Mouse (Mus musculus): Measurements from ENCODE around the gene Ptprb.
A peak's percentile ranks its signal among the peaks of the same experiment; 100 is the strongest.

Gene Ptprb

DNA sequence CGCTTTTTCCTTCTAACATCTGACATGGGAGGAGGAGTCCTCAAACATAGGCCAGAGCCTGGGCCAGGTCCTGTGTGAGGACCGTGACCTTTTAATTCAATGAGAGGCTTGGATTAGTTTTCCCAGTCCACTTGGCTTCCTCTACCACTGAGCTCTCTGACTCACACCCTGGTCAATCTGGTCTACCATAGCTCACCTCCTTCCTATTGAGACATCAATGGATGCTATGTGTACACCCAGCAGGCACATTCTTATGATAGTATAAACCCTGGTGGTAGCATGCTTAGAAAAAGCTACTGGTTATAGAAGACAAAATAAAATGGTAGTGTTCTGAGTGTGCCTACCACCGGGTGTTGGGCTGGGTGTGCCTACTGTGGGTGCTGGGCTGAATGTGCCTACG, 21.1 kb downstream of the Ptprb start:
- no peak for DNase-seq (ENCODE audit: low spot score in 2 of 2)

DNA sequence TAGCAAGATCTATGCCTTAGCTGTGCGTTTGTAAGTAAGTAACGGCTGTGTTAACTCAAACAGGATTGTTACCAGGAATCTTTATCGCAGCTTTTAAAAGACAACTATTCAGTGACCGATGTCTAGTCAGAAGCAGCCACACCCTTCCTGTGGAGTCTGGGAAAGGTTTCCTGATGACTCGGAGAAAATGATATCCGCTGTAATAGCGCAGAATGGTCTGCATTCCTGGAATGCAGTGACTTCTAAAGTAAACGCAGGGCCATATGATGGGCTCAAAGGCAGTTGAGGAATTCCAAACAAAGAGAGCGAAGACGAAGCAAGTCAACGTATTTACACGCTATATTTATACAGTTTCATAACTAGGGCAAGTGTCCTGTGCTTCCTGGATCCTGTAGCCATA, 22.5 kb downstream of the Ptprb start:
- no peak for DNase-seq (ENCODE audit: low spot score in 2 of 2)

DNA sequence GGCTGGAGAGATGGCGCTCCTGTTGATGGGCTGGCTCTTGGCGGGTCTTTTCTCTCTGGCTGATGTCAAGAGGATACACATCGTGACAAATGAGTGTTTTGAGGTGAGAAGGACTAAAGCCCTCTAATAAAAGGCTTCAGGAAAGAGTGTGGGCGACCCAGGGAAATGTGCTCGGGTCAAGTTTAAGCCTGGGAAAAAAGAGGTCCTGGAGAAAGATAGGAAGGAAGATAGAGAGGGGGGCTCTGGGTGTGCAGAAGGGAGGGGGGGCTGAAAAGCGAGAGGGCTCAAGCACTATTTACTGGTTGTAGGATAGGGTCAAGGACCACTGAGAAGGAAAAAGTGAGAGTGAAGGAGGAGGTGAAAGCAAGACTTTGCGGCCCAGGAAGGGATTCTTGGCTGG, 25.5 kb downstream of the Ptprb start:
- DNase-seq (ENCODE audit: low spot score in 2 of 2): no peak

DNA sequence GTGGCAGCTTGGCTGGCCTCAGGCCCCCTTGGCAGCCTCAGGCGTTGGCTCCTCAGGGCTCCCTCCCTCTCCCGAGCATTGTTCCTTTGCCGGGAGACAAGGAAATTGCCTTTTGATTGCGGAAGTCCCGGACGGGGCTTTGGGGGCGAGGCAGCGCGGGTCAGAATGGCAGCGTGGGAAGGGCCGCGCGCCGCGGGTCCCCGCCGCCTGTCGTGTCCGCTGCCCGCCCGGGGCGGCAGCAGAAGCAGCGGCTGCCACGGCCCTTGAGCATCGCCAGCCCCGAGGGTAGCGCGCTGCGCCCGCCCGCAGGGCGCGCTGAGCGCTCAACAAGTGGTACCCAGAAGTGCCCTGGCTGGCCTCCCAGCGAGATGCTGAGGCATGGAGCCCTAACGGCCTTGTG, 25.9 kb downstream of the Ptprb start:
- DNase-seq (ENCODE audit: low spot score in 2 of 2): no peak

DNA sequence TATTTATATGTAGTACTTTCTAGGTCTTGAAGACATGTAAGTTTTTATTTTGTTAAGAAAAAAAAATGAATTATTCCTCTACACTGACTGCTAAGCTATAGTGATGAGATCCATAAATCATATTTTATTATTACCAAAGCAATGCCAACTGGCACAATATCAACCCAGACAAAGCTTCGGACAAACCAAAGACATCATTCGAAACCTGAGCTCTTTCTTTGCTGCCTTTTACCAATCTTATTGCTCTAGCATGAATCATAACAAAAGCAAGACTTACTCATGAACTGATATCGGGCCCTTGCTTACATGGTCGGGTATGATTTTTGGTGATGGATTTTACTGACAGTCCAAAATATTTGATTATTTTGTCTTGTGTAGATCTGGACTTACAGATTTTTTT, 29.0 kb downstream of the Ptprb start:
- no peak for DNase-seq (ENCODE audit: low spot score in 2 of 2)

DNA sequence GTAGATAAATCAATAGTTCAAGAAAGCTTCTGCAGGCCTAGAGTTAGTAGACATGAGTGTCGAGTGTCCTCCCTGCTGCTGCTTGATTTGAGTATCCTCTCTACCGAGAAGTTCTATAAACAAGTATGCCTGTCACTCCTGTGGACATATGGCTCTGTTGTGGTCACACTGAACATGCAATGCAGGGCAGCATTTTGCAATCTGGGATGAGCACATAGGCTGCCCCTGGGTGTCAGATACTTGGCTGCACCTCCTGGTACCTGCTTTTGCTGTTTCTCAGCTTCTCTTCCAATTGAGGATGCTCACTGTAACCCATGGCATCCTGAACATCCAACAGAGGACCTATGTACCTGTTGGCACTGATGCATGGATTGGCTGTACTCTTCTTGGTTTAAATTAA, 34.1 kb downstream of the Ptprb start:
- no peak for DNase-seq (ENCODE audit: low spot score in 2 of 2)

DNA sequence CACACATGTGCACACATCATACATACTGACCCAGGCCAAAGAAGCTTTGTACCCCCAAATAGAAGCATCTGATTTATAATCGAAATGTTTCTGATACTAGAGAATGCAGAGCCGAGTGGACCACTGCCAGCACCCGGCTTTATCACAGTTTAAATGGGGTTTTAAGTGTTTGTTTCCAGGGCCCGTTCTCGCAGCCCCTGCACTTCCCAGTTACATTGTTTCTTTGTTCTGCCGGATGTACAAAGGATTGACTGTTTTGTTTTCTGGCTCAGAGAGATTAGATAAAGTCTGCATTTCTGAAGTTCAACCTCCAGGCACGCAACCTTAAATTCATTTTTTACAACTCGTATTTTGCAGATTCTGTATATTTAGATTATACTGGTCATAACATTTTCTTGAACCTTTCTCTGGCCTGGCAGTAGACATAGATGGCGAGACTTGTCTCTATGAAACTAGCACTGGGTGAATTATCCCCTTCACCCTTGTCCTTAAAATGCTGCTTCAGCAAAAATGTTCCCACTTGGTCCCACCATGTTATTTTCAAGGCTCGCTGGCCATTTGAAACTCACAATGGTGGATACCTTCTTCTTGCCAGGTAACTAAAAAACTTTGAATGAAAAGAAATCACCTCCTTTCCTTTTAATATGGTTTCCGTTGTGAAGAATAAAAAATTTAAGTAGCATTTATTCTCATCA, 35.3 kb downstream of the Ptprb start:
- no peak for DNase-seq (ENCODE audit: low spot score in 2 of 2)

DNA sequence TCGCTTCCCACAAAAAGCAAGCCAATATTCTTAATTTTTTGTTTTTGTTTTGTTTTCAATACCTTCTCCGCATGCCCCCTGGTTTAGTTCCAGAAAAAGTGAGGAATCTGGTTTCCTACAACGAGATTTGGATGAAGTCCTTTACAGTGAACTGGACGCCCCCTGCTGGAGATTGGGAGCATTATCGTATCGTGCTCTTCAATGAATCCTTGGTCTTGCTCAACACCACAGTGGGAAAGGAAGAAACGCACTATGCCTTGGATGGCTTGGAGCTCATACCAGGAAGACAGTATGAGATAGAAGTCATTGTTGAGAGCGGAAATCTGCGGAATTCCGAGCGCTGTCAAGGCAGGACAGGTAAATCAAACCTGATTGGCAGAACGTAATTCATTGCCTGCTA, 43.9 kb downstream of the Ptprb start:
- peak; percentile 88 to 89 for DNase-seq (ENCODE audit: low spot score in 2 of 2)

DNA sequence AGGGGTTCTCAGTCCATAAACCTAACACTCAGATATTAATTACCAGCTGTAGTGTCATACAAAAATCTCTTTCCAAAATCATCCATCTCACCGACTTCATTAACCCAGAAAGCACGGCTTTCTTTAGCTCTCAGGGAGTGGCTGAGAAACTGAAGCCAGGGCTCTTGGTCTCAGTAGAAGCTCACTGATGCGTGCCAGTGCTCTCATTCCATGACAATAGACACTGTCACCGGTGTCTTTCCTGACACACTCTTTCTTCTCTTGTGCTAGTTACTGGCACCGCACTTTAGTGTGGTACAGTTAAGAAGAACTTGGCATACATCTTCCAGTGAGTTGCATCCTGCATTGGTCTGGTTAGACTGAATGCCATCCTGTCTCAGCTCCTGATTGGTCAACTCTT, 53.8 kb downstream of the Ptprb start:
- no peak for DNase-seq (ENCODE audit: low spot score in 2 of 2)

DNA sequence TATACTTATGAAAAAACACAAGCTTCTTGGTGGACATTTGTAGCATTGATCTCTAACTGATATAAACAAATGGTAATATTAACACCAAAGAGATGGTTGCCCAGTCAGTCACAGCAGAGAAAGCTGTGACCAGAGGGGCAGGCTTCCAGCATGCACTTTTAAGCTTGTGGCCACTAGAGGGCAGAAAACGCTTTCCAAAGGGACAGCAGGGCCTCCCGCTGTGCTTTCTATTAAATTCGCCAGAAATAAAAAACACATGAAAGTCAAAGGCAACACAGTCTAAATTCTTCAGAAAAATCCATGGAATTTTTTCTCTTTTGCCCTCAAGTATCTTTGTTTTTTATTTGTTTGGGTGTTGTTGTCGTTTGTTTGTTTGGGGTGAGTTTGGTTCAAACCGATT, 55.1 kb downstream of the Ptprb start:
- peak; percentile 77 to 89 for DNase-seq (ENCODE audit: low spot score in 2 of 2)

DNA sequence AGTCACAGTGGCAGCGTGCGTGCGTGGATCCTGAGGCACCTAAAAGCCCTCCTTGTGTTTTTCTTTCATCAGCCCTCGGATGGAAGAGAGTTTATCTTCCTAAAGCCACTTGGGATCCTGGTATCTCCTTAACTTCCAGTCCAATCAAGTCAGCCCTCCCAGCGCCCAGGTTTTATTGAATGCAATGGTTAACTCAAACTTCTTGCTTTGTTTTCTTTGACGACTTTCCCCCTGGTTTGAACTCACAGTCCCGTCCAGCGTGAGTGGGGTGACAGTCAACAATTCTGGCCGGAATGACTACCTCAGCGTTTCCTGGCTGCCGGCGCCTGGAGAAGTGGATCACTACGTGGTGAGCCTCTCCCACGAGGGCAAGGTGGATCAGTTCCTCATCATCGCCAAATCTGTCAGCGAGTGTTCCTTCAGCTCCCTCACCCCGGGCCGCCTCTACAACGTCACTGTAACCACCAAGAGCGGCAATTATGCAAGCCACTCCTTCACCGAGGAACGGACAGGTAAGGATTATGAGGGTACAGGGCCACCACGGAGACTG, 55.7 kb downstream of the Ptprb start:
- no peak for DNase-seq (ENCODE audit: low spot score in 2 of 2)

DNA sequence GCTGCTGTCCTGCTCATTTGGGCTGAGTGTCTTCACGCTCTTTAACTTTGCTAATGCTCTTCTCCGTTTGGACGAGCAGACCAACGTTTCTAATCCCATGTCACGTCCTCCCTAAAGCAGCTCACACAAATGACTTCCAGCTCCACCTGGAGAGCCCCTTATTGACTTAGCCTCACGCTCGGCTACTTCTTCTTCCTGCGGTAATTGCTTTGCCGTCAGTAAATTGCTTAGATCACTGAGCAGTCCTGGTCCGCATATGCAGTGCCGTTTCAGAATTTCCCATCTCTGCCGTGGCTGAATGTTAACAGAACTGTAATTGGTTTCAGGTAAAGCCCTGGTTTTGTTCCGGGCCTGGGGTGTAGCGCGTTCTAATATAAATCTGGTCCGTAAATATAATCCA, 58.3 kb downstream of the Ptprb start:
- no peak for DNase-seq (ENCODE audit: low spot score in 2 of 2)

DNA sequence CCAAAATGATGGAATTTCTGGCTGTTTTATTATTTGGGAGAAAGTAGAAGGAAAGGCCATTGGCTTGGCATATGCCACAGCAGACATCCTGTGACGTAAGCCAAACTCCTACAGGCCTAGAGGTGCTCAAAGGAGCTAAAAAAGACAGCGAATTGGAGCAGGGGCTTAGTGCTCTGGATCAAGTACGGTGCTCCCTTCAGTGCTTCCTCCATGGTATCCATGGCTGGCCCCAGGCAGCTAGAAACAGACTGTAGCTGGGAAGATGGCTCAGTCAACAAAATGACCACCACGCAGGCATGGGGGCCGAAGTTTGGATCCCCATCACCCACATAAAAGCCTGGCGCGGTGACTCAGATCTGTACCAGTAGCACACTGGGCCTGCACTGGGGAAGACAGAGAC, 58.8 kb downstream of the Ptprb start:
- no peak for DNase-seq (ENCODE audit: low spot score in 2 of 2)

DNA sequence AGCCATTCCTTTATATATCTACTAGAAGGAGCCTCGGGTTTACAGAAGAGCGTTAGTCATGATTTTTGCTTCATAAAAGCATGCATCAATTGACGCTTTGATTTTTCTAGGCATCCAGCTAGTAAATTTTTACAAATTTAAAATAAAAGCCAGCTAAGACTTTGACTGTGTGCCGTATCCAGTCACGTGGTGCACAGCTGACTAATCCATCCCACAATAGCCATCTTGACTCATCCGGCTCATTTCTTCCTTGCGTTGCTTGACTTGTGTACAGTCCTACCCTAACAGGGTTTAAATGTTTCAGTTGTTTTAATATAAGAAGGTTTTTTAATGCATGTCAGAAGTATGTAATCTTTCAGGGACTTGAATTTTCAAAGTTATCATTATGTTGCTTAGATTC, 60.0 kb downstream of the Ptprb start:
- DNase-seq (ENCODE audit: low spot score in 2 of 2): peak; percentile 16 to 20

DNA sequence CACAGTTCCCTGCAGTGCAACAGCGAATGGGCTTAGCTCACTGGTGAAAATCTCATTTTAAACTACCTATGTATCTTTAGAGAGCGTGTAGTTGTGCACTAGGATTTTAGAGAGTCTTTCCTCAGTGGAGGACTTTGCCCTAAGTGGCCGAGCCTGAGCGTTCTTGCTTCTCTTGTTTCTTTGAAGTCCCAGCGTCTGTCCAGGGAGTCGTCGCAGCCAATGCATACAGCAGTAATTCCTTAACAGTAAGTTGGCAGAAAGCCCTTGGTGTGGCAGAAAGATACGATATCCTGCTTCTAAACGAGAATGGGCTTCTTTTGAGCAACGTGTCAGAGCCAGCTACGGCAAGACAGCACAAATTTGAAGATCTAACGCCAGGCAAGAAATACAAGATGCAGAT, 65.9 kb downstream of the Ptprb start:
- no peak for DNase-seq (ENCODE audit: low spot score in 2 of 2)

DNA sequence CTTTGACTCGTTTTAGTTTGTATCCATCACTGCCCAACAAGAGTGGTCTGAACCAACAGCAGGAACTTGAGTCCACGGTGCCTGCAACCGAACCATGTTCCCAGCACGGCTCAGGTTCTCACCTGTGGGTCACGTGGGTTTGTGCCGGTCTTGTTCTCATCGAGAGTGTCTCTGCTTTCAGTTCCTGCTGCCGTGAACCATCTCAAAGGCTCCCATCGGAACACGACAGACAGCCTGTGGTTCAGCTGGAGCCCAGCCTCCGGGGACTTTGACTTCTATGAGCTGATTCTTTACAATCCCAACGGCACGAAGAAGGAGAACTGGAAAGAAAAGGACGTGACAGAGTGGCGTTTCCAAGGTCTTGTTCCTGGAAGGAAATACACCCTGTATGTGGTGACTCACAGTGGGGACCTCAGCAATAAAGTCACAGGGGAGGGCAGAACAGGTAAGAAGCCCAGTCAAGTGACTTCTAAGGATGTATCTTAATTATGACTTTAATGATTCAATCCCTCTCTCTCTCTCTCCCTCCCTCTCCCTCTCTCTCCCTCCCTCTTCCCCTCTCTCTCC, 71.4 kb downstream of the Ptprb start:
- DNase-seq (ENCODE audit: low spot score in 2 of 2): no peak

DNA sequence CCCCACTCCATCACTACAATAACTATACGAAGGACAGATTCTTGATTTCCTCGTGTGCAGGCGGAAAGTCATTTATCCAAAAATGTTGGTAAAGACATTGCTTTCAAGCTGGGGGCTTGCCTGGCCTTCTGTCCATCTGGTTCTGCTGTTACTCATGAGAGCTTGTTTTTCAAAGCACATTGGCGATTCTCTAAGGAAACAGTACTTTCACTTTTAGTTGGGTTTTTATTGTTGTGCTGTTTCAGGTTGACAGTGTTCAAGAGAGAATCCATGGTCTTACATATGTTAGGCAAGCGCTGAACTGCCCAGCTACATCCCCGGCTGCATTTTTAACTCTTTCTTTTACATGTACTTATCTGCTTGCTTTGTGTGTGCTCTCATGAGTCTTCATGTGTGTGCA, 73.7 kb downstream of the Ptprb start:
- DNase-seq (ENCODE audit: low spot score in 2 of 2): no peak

DNA sequence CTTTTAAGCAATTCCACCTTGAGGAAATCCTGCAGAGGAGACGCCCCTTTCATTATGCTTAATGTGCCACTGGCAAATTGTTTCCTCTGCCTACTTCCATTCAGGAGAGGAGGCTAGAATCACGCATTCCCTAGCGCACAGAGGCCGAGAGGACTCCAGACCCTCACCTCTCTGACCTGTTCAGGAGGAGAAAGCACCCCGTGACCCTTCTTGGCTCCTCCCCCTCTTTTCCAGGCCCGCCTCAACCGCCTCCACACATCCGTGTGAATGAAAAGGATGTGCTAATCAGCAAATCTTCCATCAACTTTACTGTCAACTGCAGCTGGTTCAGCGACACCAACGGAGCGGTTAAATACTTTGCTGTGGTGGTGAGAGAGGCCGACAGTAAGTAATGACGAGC, 75.2 kb downstream of the Ptprb start:
- DNase-seq (ENCODE audit: low spot score in 2 of 2): no peak

DNA sequence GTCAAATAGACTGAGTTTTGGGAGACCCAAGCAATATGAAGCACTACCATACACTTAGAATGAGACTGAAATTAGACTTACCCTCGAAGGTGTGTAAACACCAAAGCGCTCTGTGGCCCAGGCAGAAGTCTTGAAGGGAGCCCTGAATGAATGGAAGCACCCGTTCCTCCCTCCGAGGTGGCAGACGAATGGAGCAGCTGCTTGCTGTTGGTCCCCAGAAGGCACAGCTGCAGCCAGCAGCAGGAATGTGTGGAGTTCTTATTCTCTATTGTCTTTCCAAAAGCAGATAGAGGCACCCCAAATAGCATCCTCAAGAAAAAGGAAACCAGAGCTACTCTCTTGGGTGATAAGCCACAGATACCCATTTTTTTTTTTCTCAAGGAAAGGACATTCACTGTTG, 79.0 kb downstream of the Ptprb start:
- no peak for DNase-seq (ENCODE audit: low spot score in 2 of 2)

DNA sequence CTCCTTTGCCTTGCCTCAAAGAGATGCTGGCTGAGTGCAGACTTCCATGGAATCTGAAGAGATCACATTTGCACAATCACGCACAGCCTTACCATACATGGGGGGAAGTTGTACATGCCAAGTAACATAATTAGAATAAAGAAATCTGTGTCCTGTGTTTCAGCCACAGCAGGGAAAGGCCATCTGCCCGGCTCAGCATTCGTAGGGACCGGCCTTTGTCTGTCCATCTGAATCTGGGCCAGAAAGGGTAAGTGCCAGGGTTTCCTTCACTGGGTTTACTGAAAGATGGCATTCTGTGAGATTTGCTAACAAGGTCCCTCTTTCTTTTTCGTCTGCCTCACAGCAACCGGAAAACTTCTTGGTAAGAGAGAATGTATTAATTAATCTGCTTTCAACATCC, 86.9 kb downstream of the Ptprb start:
- DNase-seq (ENCODE audit: low spot score in 2 of 2): peak; percentile 13 to 46

DNA sequence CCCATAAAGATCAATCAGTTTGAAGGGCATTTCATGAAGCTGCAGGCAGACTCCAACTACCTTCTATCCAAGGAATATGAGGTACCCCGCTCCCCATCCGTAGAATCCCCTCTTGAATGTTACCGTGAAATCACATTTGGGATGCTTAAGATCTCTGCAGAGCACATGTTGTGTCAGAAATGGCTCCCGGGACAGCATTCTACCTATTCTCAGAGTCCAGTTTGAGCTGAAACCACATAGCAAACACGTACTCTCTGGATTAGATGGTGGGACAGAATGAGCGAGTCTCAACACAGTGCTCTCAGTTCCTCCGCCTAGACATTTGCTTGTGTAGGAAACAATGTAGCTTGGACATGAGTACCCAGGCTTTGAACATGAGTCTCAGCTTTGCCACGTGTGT, 87.3 kb downstream of the Ptprb start:
- DNase-seq (ENCODE audit: low spot score in 2 of 2): no peak

DNA sequence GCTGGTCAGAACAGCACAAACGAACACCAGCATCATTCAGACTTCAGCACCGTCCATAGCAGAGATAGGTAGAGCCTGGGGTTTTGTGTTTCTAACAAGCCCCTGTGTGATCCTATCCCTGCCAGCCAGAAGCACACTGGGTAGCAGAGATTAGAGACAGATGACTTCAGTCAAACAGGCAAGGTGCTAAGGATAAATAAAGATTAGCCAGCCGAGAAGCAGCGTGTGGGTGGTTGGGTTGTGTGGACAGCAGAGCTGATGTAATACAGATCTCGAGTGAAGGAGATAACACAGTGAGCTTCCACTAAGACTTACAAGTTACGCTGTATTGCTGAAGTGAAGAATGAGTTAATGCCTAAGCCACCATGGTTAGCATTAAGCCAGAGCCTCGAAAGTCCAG, 89.4 kb downstream of the Ptprb start:
- DNase-seq (ENCODE audit: low spot score in 2 of 2): peak; percentile 39 to 59

DNA sequence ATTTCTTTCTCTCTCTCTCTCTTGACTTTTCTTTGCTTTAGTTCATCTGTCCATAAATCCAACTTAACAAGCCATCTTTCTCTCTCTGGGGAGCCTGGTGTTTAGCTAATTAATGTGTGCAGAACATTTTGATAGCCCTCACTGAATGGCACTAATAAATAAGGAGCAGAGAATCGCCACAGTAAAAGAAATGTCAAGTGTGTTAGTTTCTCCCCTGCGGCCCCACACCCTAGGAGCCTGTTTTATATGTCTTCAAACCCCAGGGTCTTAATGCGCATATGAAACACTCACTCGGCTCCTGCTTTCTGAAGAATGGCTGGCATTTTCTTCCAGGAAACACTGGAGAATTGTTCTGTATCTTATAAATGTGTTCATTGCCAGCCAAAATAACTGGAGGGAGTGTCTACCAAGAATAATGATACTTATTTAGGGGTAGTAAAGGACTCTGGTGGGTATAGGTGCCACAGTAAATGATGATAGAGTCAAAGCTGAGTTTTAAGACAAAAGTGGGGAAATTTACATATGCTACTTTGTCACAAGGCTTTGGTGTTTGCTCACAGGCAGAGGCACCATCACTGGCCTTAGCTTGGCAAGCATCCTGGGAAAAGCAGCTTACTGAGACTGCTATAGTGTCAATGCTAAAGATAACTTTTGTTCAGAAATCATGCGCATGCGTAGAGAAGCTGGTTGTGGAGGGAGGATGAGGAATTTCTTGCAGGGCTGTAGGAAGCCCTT, 95.8 kb downstream of the Ptprb start:
- DNase-seq (ENCODE audit: low spot score in 2 of 2): peak; percentile 25 to 31

Data from right cerebral cortex, adult 2 months (tissue).